Mouse (Mus musculus): ENCODE measurements around the gene Abca4. TPM values are rescaled to one million over a fixed set of nuclear protein-coding genes. Genes with fewer than 3 reads are reported as not detected.
A peak's percentile ranks its signal among the peaks of the same experiment; 100 is the strongest.

The Abca4 gene
- 1 to 10 TPM; 1.8 to 2.7 (median 2.3) TPM for total RNA-seq (2022)

DNA sequence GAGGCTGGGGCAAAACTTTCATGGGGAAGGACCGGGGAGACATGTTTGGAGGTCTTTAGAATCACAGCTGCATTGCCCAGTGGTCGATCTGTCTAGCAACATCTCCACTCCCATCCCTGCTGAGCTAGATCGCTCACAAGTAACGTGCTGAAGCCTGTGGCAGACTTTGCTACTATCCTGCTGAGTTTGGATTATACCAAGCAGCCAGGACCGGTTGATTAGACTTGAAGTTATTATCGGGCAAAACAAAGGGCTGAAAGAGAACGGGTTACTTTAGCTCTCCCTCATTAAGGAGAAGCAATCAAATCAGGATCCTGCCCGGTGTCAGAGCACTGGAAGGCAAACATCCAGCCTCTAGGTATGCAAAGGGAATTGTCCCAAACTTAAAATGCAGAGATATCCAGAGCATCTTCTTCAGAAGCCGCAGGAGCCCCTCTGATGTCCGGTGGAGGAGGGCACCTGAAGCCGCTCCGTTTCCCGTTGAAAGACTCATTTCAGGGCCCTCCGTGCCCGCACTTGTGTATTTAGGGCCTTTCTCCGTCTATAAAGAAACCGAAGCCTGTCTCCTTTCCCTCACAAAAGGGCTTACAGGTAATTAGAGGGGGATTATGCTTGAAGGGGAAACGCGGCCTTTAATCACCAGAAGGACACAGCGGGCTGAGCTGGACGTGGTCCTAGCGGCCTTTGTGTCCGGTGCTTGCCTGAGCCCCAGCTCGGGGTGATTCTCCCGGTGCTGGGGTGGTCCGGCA lies at the start of gene Abca4:
Gene Abca4 (plus strand): TSS at position 645 of the 749 bp plus-strand sequence.
- no peak for DNase-seq (ENCODE audit: low spot score)

- no peak for DNase-seq (ENCODE audit: low spot score)
Observed at GRCm38 (mm10) chr3:121995125-121995524, 49.1 kb upstream of the Abca4 start.

- DNase-seq (ENCODE audit: low spot score), result no peak
Observed at GRCm38 (mm10) chr3:121999934-122000333, 44.3 kb upstream of the Abca4 start.

DNA sequence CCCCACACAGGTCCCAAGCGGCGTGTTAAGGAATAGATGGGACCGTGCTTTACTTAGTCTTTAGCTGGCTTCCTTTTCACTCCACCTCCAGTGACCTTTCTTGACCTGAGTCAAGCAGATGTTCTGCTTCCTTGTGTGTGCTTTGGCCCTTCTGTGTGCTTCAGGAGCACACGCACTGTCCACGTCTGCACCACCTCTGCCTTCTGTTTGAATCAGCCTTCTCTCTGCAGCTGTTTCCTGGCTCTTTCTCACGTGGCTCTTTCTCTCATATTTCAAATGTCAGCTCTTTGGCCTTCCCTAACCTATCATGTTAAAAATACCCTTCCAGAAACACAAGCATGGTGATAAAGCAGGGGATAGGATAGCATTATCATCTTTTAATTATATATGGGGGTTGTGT lies 42.7 kb upstream of the Abca4 start:
- DNase-seq (ENCODE audit: low spot score), result no peak

DNA sequence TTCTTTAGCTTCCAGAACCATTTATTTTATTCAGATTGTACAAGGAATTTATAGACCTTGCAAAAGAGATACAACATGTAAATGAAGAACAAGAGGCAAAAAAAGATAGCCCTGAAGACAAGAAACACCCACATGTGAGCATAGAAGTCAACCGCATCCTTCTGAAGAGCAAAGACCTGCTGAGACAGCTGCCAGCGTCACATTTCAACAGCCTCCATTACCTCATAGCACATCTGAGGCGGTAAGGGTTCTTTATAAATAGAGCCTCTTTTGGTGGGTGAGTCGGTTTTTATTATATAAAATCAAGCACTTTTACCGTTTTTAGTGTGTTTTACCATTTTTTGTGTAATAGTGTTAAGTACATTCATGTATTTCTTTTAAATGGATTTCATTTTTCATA lies 34.4 kb upstream of the Abca4 start:
- no peak for DNase-seq (ENCODE audit: low spot score)

- no peak for DNase-seq (ENCODE audit: low spot score)
Observed at GRCm38 (mm10) chr3:122010292-122010691, 34.0 kb upstream of the Abca4 start.

DNA sequence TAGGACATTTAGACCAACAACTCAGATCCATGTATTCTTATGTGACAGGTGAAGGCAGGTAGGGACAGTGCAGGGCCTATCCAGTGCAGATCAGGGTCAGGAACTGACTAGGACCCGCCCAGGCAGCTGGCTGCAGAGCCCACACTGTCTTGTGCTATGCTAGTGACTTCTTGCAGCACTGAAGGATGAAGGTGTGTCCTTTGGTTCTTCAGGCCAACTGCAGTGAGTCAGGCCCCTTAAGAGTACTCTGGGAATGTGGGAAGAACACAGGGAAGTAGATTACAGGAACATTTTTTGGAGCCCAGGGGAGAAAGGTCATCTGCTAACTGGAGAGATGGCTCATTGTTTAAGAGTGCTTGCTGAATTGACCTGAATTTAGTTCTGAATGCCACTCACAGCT lies 31.8 kb upstream of the Abca4 start:
- DNase-seq (ENCODE audit: low spot score), result no peak

GRCm38 (mm10) chr3:122018421-122018820 lies 25.8 kb upstream of the Abca4 start:
- DNase-seq (ENCODE audit: low spot score), result no peak

GRCm38 (mm10) chr3:122019159-122019558 lies 25.1 kb upstream of the Abca4 start:
- no peak for DNase-seq (ENCODE audit: low spot score)

DNA sequence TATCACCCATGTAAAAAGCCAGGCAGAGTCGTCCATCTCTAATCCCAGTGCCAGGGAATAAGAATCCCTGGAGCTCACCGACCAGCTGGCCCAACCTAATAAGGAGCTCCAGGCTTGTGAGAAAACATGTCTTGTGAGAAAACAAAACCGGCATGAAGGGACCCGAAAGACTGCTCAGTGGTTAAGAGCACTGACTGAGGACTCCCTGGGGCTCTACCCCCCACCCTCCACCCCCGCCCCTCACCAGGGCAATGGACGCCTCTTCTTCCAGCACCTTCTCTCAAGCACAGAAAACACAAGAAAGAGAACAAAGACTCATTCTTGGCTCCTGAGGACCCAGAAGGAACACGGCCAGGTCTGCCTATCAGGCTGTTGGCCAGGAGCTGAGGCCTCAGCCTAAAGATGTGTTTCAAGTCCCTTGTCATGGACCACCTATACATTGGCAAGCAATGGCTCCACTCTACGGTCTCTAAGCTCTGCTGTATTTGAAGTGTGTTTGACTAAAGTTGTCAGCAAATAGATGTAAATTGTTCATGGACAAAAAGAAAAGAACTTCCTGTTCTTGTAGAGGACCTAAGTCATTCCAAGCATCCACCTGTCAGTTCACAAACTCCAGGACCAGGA lies 23.1 kb upstream of the Abca4 start:
- DNase-seq (ENCODE audit: low spot score), result no peak

DNA sequence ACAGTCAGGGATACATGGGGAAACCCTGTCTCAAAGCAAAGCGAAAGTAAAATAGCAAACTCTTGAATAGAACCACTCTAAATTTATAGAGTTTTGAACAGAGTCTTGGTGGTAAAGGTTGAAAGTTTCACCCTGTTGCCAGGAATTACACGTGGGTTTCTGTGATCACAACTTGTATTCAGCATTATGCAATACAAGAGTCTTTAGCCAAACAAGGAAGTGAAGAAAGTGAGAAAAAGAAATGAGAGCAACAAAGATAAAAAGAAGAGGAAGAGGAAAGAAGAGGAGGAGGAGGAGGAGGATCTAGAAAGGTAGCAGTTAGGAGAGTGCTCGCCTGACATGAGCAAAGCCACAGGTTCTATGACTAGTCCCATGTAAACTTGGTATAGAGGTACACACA lies 21.9 kb upstream of the Abca4 start:
- no peak for DNase-seq (ENCODE audit: low spot score)

DNA sequence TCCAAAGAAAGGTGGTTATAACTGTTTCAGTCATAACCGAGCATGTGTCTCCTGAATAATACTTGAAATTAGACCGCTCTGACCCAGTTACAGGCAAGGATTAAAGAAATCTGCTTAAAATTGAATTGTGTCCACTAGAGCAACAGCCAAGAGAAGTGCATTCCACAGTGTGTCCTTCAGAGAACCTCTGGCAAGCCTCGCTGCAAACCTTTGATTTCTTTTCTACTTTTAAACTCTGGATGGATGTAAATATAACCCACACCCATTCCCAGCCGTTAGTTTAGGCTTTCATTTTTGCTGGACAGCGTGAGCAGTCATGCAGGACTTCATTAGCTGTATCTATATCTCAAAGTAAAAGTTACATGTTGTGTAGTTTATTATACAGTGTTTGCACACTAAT lies 17.6 kb upstream of the Abca4 start:
- DNase-seq (ENCODE audit: low spot score), result peak; percentile 31

DNA sequence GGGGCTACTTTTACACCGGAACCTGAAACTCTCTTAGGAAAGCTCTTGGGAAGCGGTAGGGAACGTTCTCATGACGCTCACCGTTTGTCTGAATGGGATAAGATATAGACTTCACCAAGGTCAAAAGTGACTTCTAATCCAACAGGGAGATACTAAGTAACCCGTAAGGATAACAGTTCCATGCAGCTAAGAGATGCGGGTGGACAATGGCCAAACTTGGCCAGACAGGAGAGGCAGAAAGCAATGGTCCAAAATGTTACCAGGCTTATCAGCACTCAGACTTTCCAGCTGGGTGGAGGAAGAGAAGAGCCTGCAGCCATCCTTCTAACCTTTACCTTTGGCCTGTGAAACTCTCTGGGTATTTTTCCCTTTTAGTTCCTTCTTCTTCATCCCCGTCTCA lies 16.5 kb upstream of the Abca4 start:
- no peak for DNase-seq (ENCODE audit: low spot score)

GRCm38 (mm10) chr3:122033248-122033837 lies 10.9 kb upstream of the Abca4 start:
- peak; percentile 57 for DNase-seq (ENCODE audit: low spot score)

DNA sequence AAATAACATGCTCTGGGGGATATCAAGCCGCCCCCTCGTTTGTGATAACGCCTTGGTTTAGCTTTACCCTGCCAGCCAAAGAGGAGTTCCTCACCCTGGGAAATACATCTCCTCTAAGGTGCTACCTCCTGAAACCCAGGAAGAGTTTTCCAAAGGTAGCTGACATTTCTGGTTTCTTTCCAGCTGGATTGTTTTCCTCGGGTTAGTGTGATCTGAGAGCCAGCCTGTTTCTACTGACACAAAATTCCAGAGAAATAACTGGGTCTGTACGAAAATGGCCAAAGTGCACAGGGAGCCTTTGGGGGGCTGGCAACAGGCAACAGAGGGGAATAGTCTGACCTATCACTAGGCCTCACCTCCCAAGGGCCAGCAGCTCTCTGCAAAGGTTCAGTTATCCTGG lies 10.0 kb upstream of the Abca4 start:
- no peak for DNase-seq (ENCODE audit: low spot score)

- DNase-seq (ENCODE audit: low spot score), result no peak
Observed at GRCm38 (mm10) chr3:122035092-122035491, 9.2 kb upstream of the Abca4 start.

DNA sequence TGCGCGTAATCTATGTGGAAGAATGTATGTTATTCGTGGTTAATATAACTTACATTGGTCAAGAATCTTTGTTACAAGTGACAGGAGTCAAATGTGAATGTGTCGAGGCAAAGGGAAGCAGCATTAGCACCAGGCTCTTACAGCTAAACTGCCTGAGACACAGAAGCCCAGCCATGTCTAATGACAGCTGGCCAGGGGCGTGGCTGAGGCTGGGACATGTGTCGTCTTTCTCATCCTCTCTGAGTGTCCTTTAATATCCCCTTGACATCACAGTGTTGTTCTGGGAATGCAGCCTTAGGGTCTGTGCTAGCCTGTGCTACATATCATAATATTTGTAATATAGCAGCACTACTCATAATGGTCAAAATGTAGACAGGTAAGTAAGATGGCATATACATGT lies 3.7 kb upstream of the Abca4 start:
- DNase-seq (ENCODE audit: low spot score), result no peak

DNA sequence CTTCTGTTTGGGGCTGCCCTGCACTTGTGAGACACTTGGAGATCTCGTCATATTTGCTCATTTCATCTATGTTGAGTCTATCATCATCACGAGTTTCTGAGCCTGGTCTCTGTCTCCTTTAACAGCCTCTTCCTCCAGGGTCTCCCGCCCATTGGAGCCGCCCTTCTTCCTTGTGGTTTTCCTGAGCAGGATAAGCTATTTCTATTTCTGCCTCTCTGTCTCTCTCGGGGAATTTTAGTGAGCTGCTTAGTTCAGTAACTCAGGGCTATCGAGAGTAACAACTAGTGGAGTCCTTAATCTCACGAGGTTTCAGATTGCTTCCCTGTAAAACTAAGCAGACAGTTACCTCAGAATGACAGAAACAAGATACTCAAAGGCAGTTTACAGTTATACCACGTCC lies 1.1 kb upstream of the Abca4 start:
- no peak for DNase-seq (ENCODE audit: low spot score)

DNA sequence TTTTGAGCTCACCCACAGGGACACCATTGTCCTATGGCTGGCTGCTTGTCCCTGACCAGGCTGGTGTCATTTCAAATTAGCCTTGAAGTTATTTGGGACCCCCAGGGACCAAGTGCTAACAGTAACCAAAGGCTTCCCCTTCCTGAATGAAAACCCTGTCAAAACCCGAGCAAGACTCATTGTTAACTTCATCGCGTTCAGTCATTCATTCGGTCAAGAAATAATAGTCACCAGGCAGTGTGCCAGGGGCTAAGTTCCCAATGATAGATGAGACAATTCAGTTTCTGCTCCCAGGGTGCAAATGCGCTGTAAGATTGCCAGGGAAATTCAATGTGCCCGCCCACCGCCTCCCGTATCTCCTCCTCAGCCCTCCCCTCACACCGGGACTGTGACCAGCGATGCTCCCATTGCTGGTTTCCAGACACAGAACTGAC lies 2.0 kb downstream of the Abca4 start:
- DNase-seq (ENCODE audit: low spot score), result no peak

DNA sequence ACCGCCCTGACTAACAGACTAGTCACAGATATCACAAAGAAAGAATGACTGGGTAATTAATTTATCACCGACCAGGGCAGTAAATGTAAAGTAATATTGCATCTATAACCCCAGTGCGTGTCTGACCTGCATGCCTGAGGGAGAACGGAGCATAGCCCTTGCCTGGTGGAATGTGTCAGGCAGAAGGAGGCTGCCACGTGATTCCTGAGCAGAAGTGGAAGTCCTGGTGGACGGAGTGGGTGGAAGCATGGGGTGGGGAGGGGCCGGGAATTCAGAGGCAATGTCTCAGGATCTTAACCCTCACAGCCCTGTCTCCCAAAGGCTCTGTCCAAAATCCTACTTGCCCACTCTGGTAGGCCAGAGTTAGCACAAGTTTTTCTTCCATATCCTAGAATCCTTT lies 3.2 kb downstream of the Abca4 start:
- no peak for DNase-seq (ENCODE audit: low spot score)

- DNase-seq (ENCODE audit: low spot score), result peak; percentile 39
Observed at GRCm38 (mm10) chr3:122047921-122048861, 3.9 kb downstream of the Abca4 start.

DNA sequence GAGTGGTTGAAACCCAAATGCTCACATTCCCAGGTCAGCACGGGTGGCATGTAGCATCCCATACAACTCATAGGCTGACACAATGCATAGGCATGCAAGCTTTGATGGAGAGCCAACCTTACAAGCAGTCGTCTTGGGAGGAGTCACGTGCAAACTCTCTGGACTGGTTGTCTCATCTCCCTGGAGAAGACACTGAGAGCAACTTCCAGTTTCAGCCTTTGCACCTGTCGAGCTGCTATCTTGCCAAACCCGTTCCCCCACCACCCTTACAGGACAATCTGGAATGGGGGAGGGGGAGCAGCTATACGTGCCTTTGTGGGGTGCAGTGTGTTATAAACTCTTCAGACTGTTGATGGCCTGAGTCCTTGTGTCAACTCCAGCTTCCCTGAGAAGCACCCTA lies 4.9 kb downstream of the Abca4 start:
- DNase-seq (ENCODE audit: low spot score), result no peak

Measured in heart, adult 8-10 months (tissue).